Mouse (Mus musculus) midbrain, postnatal 0 days (tissue): ENCODE measurements around the gene Olfr1411. TPM values are rescaled to one million over a fixed set of nuclear protein-coding genes. Genes with fewer than 3 reads are reported as not detected.

Experiments used
- ATAC-seq: fragments of 200-750 bp; cut with Nextera tagmentation; 2 replicates; pipeline ENCODE4 v1.8.0; 2017; ENCODE audit warnings: moderate number of reproducible peaks, mild to moderate bottlenecking, moderate TSS enrichment, moderate library complexity; ENCODE audit not compliant: low FRiP score
- DNase-seq: peaks from one replicate; pipeline ENCODE4 v3.0.0-alpha.2; 2015; ENCODE audit warnings: low spot score
- H3K27ac ChIP-seq: fragments of 300-500 bp; sonication (generic); 2 replicates; pipeline ENCODE4 v1.5.1; 2014; ENCODE audit warnings: low read depth, mild to moderate bottlenecking, low read length, mixed read lengths
- H3K27me3 ChIP-seq: fragments of 300-500 bp; sonication (generic); 2 replicates; pipeline ENCODE4 v1.6.1; 2014; ENCODE audit warnings: low read length, control low read depth, mixed read lengths; ENCODE audit not compliant: insufficient read depth
- H3K36me3 ChIP-seq: fragments of 300-500 bp; sonication (generic); 2 replicates; pipeline ENCODE4 v1.6.1; 2014; ENCODE audit warnings: low read length, control low read depth, mixed read lengths; ENCODE audit not compliant: insufficient read depth
- H3K4me1 ChIP-seq: fragments of 300-500 bp; sonication (generic); 2 replicates; pipeline ENCODE4 v1.6.1; 2014; ENCODE audit warnings: mild to moderate bottlenecking, control low read depth, antibody characterized with exemption, low read length, mixed read lengths; ENCODE audit not compliant: insufficient read depth
- H3K4me2 ChIP-seq: fragments of 300-500 bp; sonication (generic); 2 replicates; pipeline ENCODE4 v1.6.1; 2014; ENCODE audit warnings: low read depth, mild to moderate bottlenecking, low read length, mixed read lengths; ENCODE audit not compliant: poor library complexity, severe bottlenecking
- H3K4me3 ChIP-seq: fragments of 300-500 bp; sonication (generic); 2 replicates; pipeline ENCODE4 v1.5.1; 2014; ENCODE audit warnings: low read depth, mild to moderate bottlenecking, low read length, moderate library complexity
- H3K9ac ChIP-seq: fragments of 300-500 bp; sonication (generic); replicated peaks from 2 replicates; pipeline ENCODE4 v1.6.1; 2014; ENCODE audit warnings: mild to moderate bottlenecking, low read length, moderate library complexity, mixed read lengths; ENCODE audit not compliant: poor library complexity, severe bottlenecking
- H3K9me3 ChIP-seq: fragments of 300-500 bp; sonication (generic); 2 replicates; pipeline ENCODE4 v1.6.1; 2016; ENCODE audit warnings: low read length, control low read depth
- CTCF ChIP-seq: IDR thresholded peaks from 2 replicates; pipeline ENCODE4 v1.5.1; 2016; ENCODE audit warnings: antibody characterized with exemption, mild to moderate bottlenecking
- WGBS: fragments of 180-500 bp; shearing (Covaris S2); extraction: QIAGEN DNeasy Blood & Tissue Kit; methylation state at CpG from one replicate; pipeline ENCODE4 v1.1.7; 2014; 5-methylcytosine and 5-hydroxymethylcytosine counted together
- polyA plus RNA-seq: library from polyadenylated mRNA; unstranded; fragments of >200 nt; fragmentation: Nextera tagmentation; extraction: Ambion mirVana; gene quantifications from 2 replicates; pipeline ENCODE4 v1.2.1, GENCODE M21; 2015
- total RNA-seq: library from RNA; depleted of rRNA; stranded (reverse); fragments of >200 nt; gene quantifications from 2 replicates; pipeline ENCODE4 v1.2.3, GENCODE M21; 2014

Olfr1411 gene
- total and polyA plus RNA-seq, 2 experiments from 2014 or later: not detected

DNA sequence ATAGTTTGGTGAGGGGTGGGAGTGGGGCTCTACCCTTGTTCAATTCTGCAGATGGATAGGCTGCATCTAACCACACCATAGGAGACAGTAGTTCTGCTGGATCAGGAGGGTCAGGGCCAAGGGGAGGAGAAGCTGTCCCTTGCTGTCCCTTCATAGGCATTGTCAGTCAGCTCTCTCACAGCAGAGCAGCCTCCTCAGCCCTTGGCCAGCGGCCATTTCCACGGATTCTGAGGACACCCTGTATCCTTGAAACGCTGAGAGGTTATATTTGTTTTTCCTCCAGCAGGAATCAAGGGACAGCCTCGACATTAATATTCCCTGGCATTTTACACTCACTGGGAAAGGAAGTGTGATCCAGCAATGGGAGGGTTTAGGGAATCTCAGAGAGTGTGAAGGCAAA is 24.1 kb downstream of the Olfr1411 start:
- H3K27ac ChIP-seq: no peak overlapping the region
- no peaks in the 10 kb centered on the region for H3K27me3 ChIP-seq
- H3K4me1 ChIP-seq: no peaks in the 10 kb centered on the region
- WGBS: 69% methylated on average over 4 of the region's 4 CpGs
- no peak overlapping the region for H3K4me3 ChIP-seq
- H3K36me3 ChIP-seq: no peaks in the 10 kb centered on the region
- no peaks in the 10 kb centered on the region for H3K9me3 ChIP-seq
- H3K4me2 ChIP-seq: no peak overlapping the region
- no peak for DNase-seq
- H3K9ac ChIP-seq: no peak overlapping the region
- no peak for ATAC-seq
- TF ChIP-seq CTCF: no peak

DNA sequence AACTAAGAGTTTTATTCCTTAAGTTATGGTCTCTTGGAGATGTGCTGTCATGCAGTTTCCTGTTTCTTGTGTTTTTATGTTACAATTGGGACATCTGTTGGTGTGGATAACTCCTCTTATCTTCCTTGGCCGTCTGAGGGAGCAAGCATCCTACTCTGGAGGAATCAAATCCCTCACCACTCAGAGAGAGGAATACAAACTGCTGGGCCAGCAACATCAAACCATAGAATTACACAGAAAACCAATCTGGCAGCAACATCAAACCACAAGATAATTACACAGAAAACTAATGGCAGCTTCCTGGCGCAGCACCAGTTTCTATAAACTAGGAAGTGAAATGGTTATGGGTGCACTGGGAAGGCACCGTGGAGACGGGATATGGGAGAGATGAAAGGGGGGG is 34.0 kb downstream of the Olfr1411 start:
- Histone ChIP-seq H3K9ac (no peak overlapping the region), H3K27me3 (no peaks in the 10 kb centered on the region)
- WGBS: 65% methylated on average over 4 of the region's 4 CpGs

DNA sequence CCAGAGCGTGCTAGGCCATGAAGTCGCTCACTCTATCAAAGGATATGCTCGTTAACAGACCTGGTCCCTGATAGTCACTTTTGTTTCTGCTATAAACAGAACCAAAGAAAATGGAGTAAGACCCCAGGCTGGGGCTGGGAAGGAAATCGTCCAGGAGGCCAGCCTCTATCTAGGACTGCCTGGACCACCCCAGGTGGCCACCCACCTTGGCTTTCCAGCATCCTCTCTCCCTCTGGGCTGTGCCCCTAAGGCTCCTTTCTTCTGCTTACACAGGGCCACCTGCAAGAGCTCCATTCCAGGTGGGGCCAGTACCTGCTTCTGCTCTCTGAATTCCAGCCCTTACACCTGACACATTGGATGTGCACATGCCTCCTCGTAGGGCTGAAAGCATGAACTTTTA is 38.0 kb downstream of the Olfr1411 start:
- DNase-seq: no peak
- Histone ChIP-seq H3K27me3 (no peaks in the 10 kb centered on the region), H3K36me3 (peaks cover 17% of the 10 kb centered on the region), H3K27ac (no peak overlapping the region), H3K9me3 (no peaks in the 10 kb centered on the region), H3K4me2 (no peak overlapping the region), H3K4me1 (no peaks in the 10 kb centered on the region), H3K9ac (no peak overlapping the region), H3K4me3 (no peak overlapping the region)
- no peak for TF ChIP-seq CTCF
- no peak for ATAC-seq
- 82% methylated on average over 5 of the region's 5 CpGs for WGBS

More for the DNA sequence above, 34.0 kb downstream of the Olfr1411 start:
- Histone ChIP-seq H3K9me3 (no peaks in the 10 kb centered on the region), H3K4me3 (no peak overlapping the region), H3K36me3 (no peaks in the 10 kb centered on the region), H3K4me1 (no peaks in the 10 kb centered on the region), H3K27ac (no peak overlapping the region), H3K4me2 (no peak overlapping the region)
- no peak for TF ChIP-seq CTCF
- DNase-seq: peak; percentile 33
- no peak for ATAC-seq

- H3K4me1 ChIP-seq: no peaks in the 10 kb centered on the region
- H3K27ac ChIP-seq: no peak overlapping the region
- peaks cover 24% of the 10 kb centered on the region for H3K36me3 ChIP-seq
- no peak for DNase-seq
- 69% methylated on average over 6 of the region's 6 CpGs for WGBS
- no peaks in the 10 kb centered on the region for H3K9me3 ChIP-seq
- no peaks in the 10 kb centered on the region for H3K27me3 ChIP-seq
- H3K9ac ChIP-seq: no peak overlapping the region
- no peak overlapping the region for H3K4me3 ChIP-seq
- ATAC-seq: no peak
- no peak for TF ChIP-seq CTCF
- H3K4me2 ChIP-seq: no peak overlapping the region
Measured at GRCm38 (mm10) chr1:92632948-92633347, 38.7 kb downstream of the Olfr1411 start.

- no peak overlapping the region for H3K4me2 ChIP-seq
- H3K27me3 ChIP-seq: no peaks in the 10 kb centered on the region
- WGBS: 89% methylated on average over 8 of the region's 8 CpGs
- peaks cover 30% of the 10 kb centered on the region for H3K36me3 ChIP-seq
- no peaks in the 10 kb centered on the region for H3K4me1 ChIP-seq
- no peak for DNase-seq
- H3K27ac ChIP-seq: no peak overlapping the region
- no peak for ATAC-seq
- TF ChIP-seq CTCF: no peak
- H3K9me3 ChIP-seq: no peaks in the 10 kb centered on the region
- H3K9ac ChIP-seq: no peak overlapping the region
- H3K4me3 ChIP-seq: no peak overlapping the region
Measured at GRCm38 (mm10) chr1:92633726-92634125, 39.5 kb downstream of the Olfr1411 start.

DNA sequence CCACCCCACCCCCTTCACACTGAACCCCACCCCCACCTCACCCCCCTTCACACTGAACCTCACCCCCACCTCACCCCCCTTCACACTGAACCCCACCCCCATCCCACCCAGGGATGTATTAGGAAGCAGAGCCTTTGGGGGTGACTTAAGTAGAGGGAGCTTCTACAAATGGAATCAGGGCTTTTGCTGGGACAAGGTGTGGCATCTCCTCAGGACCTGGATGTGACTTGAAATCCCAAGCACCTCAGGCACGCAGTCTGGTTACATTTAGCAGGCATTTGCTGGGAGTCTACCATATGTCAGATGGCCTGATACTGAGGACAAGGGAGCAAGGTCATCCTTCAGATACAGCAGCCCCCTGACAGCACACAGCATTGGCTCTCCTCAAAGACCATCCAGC is 40.4 kb downstream of the Olfr1411 start:
- Histone ChIP-seq H3K9ac (no peak overlapping the region), H3K27me3 (no peaks in the 10 kb centered on the region), H3K36me3 (peaks cover 34% of the 10 kb centered on the region), H3K4me2 (no peak overlapping the region), H3K4me3 (no peak overlapping the region), H3K4me1 (no peaks in the 10 kb centered on the region), H3K27ac (no peak overlapping the region), H3K9me3 (no peaks in the 10 kb centered on the region)
- ATAC-seq (no peak), DNase-seq (no peak)
- TF ChIP-seq CTCF: no peak
- WGBS: 68% methylated on average over 1 of the region's 1 CpGs
